Mouse (Mus musculus) liver (tissue): ENCODE data around the gene Lrp6.

Source experiments
- DNase-seq: peaks from one replicate; pipeline ENCODE4 v3.0.0-alpha.2; 2020; ENCODE audit warnings: mixed read lengths

Gene Lrp6

GRCm38 (mm10) chr6:134567986-134568556 is 1.3 kb upstream of the Lrp6 start:
- DNase-seq, result no peak

- DNase-seq, result peak; percentile 37
Observed at GRCm38 (mm10) chr6:134566248-134566817, 432 bp downstream of the Lrp6 start.

- peak; percentile 11 for DNase-seq
Observed at GRCm38 (mm10) chr6:134565606-134566247, 1.0 kb downstream of the Lrp6 start.

- DNase-seq, result no peak
Observed at GRCm38 (mm10) chr6:134564539-134564938, 2.2 kb downstream of the Lrp6 start.

- DNase-seq, result no peak
Observed at GRCm38 (mm10) chr6:134559635-134560034, 7.1 kb downstream of the Lrp6 start.

- no peak for DNase-seq
Observed at GRCm38 (mm10) chr6:134558546-134559129, 8.1 kb downstream of the Lrp6 start.

- DNase-seq, result no peak
Observed at GRCm38 (mm10) chr6:134557043-134557442, 9.7 kb downstream of the Lrp6 start.

- DNase-seq, result no peak
Observed at GRCm38 (mm10) chr6:134556185-134556950, 10.4 kb downstream of the Lrp6 start.

GRCm38 (mm10) chr6:134555178-134555577 is 11.6 kb downstream of the Lrp6 start:
- DNase-seq, result no peak

- no peak for DNase-seq
Observed at GRCm38 (mm10) chr6:134554230-134554629, 12.5 kb downstream of the Lrp6 start.

- no peak for DNase-seq
Observed at GRCm38 (mm10) chr6:134551007-134551406, 15.8 kb downstream of the Lrp6 start.

- no peak for DNase-seq
Observed at GRCm38 (mm10) chr6:134550396-134550795, 16.4 kb downstream of the Lrp6 start.

GRCm38 (mm10) chr6:134544843-134545242 is 21.9 kb downstream of the Lrp6 start:
- DNase-seq, result no peak

- DNase-seq, result no peak
Observed at GRCm38 (mm10) chr6:134544093-134544492, 22.7 kb downstream of the Lrp6 start.

GRCm38 (mm10) chr6:134543607-134544006 is 23.2 kb downstream of the Lrp6 start:
- DNase-seq, result no peak

- no peak for DNase-seq
Observed at GRCm38 (mm10) chr6:134542374-134542773, 24.4 kb downstream of the Lrp6 start.

GRCm38 (mm10) chr6:134540161-134540560 is 26.6 kb downstream of the Lrp6 start:
- DNase-seq, result no peak

GRCm38 (mm10) chr6:134539459-134539858 is 27.3 kb downstream of the Lrp6 start:
- DNase-seq, result no peak

- DNase-seq, result peak; percentile 25
Observed at GRCm38 (mm10) chr6:134538805-134539204, 28.0 kb downstream of the Lrp6 start.

GRCm38 (mm10) chr6:134537461-134538117 is 29.2 kb downstream of the Lrp6 start:
- DNase-seq, result no peak

- no peak for DNase-seq
Observed at GRCm38 (mm10) chr6:134535169-134535568, 31.6 kb downstream of the Lrp6 start.

GRCm38 (mm10) chr6:134533021-134533420 is 33.7 kb downstream of the Lrp6 start:
- no peak for DNase-seq

GRCm38 (mm10) chr6:134531950-134532349 is 34.8 kb downstream of the Lrp6 start:
- no peak for DNase-seq
